Mouse (Mus musculus) thymus, adult 2 months (tissue): Measurements from ENCODE around the gene Ccl17.

Experiments used
- CTCF ChIP-seq: fragments of 200-500 bp; IDR thresholded peaks from 2 replicates; pipeline ENCODE4 v1.5.1; 2012; ENCODE audit warnings: mild to moderate bottlenecking, control low read depth, low read length, moderate library complexity, borderline replicate concordance; ENCODE audit not compliant: control insufficient read depth, poor library complexity, insufficient read depth; ENCODE audit errors: extremely low read depth
- POLR2A ChIP-seq: fragments of 200-500 bp; IDR thresholded peaks from 2 replicates; pipeline ENCODE4 v1.6.1; 2012; ENCODE audit warnings: mild to moderate bottlenecking, low read length, control low read depth, moderate library complexity; ENCODE audit not compliant: control insufficient read depth, poor library complexity, insufficient read depth; ENCODE audit errors: extremely low read depth

GRCm38 (mm10) chr8:94826210-94826609, 16.0 kb downstream of the Ccl17 start:
- no peak for TF ChIP-seq POLR2A
- TF ChIP-seq CTCF = no peak
